Mouse (Mus musculus): ENCODE measurements around the gene Rab3il1. TPM values are rescaled to one million over a fixed set of nuclear protein-coding genes. Genes with fewer than 3 reads are reported as not detected.
A peak's percentile ranks its signal among the peaks of the same experiment; 100 is the strongest.

Gene Rab3il1
- total and polyA plus RNA-seq, 2 experiments from 2014 or later: 17.9 to 27.4 TPM

DNA sequence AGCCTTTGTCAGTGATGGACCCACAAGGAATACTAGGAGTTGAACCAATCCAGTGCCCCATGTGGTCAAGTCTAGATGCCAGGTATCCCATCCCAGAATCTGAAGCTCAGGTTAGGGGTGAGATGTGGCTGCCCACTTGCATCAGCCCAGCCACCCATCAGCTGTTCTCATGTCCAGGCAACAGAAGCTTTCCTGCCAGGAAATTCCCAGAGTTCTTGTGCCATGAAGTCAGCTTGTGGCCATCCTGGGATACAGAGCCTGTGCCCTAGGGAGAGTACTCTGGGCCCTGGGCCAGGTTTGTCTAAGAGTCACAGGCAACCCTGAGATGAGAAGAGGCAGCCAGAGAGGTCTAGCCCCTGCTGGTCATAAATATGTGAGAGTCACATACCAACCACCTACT lies 42.2 kb downstream of the Rab3il1 start:
- peaks cover 57% of the 10 kb centered on the region for H3K4me1 ChIP-seq (ENCODE audit: control insufficient read depth, insufficient read depth)
- DNase-seq (ENCODE audit: low spot score) (peak; percentile 84), ATAC-seq (ENCODE audit: insufficient read depth, low read depth) (peak; percentile 64)
- H3K4me2 ChIP-seq (ENCODE audit: low read depth, low read length): peak overlapping the region; percentile 93
- H3K9ac ChIP-seq (replicated peaks; ENCODE audit: low read depth, low read length): no peak overlapping the region
- TF ChIP-seq EP300 (IDR thresholded peaks at IDR 0.05; ENCODE audit: low read depth) (peak; percentile 51; the same call in 1 of the 2 replicates), CTCF (IDR thresholded peaks at IDR 0.05; ENCODE audit: low read depth) (peak; percentile 20; the same call in 1 of the 2 replicates)
- peak overlapping the region; percentile 94 for H3K27ac ChIP-seq (ENCODE audit: low read depth)
- H3K36me3 ChIP-seq (replicated peaks; ENCODE audit: control insufficient read depth, insufficient read depth, low read length): no peaks in the 10 kb centered on the region
- peak overlapping the region; percentile 14; the same call in 1 of the 2 replicates for H3K4me3 ChIP-seq (ENCODE audit: low read depth, low read length)
- no peaks in the 10 kb centered on the region for H3K9me3 ChIP-seq (replicated peaks; ENCODE audit: control insufficient read depth, low read length)
- no peaks in the 10 kb centered on the region for H3K27me3 ChIP-seq (ENCODE audit: control insufficient read depth, insufficient read depth, low read length)

GRCm38 (mm10) chr19:10045707-10046106 lies 44.2 kb downstream of the Rab3il1 start:
- Histone ChIP-seq H3K4me3 (ENCODE audit: low read depth, low read length) (no peak overlapping the region), H3K36me3 (replicated peaks; ENCODE audit: control insufficient read depth, insufficient read depth, low read length) (no peaks in the 10 kb centered on the region), H3K27ac (ENCODE audit: low read depth) (peak overlapping the region; percentile 67; the same call in 1 of the 2 replicates), H3K4me1 (ENCODE audit: control insufficient read depth, insufficient read depth) (peaks cover 53% of the 10 kb centered on the region), H3K9ac (replicated peaks; ENCODE audit: low read depth, low read length) (no peak overlapping the region), H3K9me3 (replicated peaks; ENCODE audit: control insufficient read depth, low read length) (no peaks in the 10 kb centered on the region), H3K4me2 (ENCODE audit: low read depth, low read length) (no peak overlapping the region), H3K27me3 (ENCODE audit: control insufficient read depth, insufficient read depth, low read length) (no peaks in the 10 kb centered on the region)
- no peak for ATAC-seq (ENCODE audit: insufficient read depth, low read depth)
- TF ChIP-seq EP300 (IDR thresholded peaks at IDR 0.05; ENCODE audit: low read depth): no peak
- TF ChIP-seq CTCF (IDR thresholded peaks at IDR 0.05; ENCODE audit: low read depth): no peak
- 41% methylated on average over 2 of the region's 2 CpGs for WGBS
- no peak for DNase-seq (ENCODE audit: low spot score)

DNA sequence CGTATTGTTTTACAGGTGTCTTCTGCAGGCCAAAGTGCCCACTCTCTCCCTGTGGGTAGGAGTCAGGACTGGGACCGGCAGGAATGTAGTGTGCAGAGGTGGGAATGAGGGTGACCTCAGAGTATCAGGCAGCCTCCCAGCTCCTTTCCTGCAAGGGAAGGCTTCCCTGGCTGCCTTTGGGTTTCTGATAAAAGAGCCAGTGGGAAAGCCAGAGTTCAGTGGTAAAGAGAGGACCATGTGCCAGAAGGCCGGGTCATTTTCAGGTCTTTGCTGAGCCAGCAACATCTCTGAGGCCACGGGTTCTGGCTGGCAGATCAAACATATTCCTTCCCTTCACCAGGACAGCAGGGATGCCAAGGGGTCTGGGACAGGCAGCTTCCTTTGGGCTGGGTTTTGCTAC lies 44.9 kb downstream of the Rab3il1 start:
- H3K4me2 ChIP-seq (ENCODE audit: low read depth, low read length): peak overlapping the region; percentile 17; the same call in 1 of the 2 replicates
- H3K9ac ChIP-seq (replicated peaks; ENCODE audit: low read depth, low read length): no peak overlapping the region
- H3K27me3 ChIP-seq (ENCODE audit: control insufficient read depth, insufficient read depth, low read length): no peaks in the 10 kb centered on the region
- H3K9me3 ChIP-seq (replicated peaks; ENCODE audit: control insufficient read depth, low read length): no peaks in the 10 kb centered on the region
- peak overlapping the region; percentile 67 for H3K27ac ChIP-seq (ENCODE audit: low read depth)
- no peak overlapping the region for H3K4me3 ChIP-seq (ENCODE audit: low read depth, low read length)
- TF ChIP-seq EP300 (IDR thresholded peaks at IDR 0.05; ENCODE audit: low read depth): no peak
- TF ChIP-seq CTCF (IDR thresholded peaks at IDR 0.05; ENCODE audit: low read depth): no peak
- no peaks in the 10 kb centered on the region for H3K36me3 ChIP-seq (replicated peaks; ENCODE audit: control insufficient read depth, insufficient read depth, low read length)
- DNase-seq (ENCODE audit: low spot score) (peak; percentile 65), ATAC-seq (ENCODE audit: insufficient read depth, low read depth) (no peak)
- WGBS: 17% methylated on average over 4 of the region's 4 CpGs
- H3K4me1 ChIP-seq (ENCODE audit: control insufficient read depth, insufficient read depth): peaks cover 55% of the 10 kb centered on the region

GRCm38 (mm10) chr19:10046983-10047382 lies 45.5 kb downstream of the Rab3il1 start:
- DNase-seq (ENCODE audit: low spot score): no peak
- H3K9me3 ChIP-seq (replicated peaks; ENCODE audit: control insufficient read depth, low read length): no peaks in the 10 kb centered on the region
- no peak overlapping the region for H3K9ac ChIP-seq (replicated peaks; ENCODE audit: low read depth, low read length)
- H3K4me3 ChIP-seq (ENCODE audit: low read depth, low read length): no peak overlapping the region
- WGBS: 16% methylated on average over 3 of the region's 3 CpGs
- peaks cover 53% of the 10 kb centered on the region for H3K4me1 ChIP-seq (ENCODE audit: control insufficient read depth, insufficient read depth)
- peak overlapping the region; percentile 17; the same call in 1 of the 2 replicates for H3K4me2 ChIP-seq (ENCODE audit: low read depth, low read length)
- H3K36me3 ChIP-seq (replicated peaks; ENCODE audit: control insufficient read depth, insufficient read depth, low read length): 0 out of 2 replicates have a peak, but pooled peaks cover 3% of the 10 kb centered on the region
- TF ChIP-seq EP300 (IDR thresholded peaks at IDR 0.05; ENCODE audit: low read depth) (no peak), CTCF (IDR thresholded peaks at IDR 0.05; ENCODE audit: low read depth) (no peak)
- H3K27ac ChIP-seq (ENCODE audit: low read depth): peak overlapping the region; percentile 67
- no peak for ATAC-seq (ENCODE audit: insufficient read depth, low read depth)
- H3K27me3 ChIP-seq (ENCODE audit: control insufficient read depth, insufficient read depth, low read length): no peaks in the 10 kb centered on the region

DNA sequence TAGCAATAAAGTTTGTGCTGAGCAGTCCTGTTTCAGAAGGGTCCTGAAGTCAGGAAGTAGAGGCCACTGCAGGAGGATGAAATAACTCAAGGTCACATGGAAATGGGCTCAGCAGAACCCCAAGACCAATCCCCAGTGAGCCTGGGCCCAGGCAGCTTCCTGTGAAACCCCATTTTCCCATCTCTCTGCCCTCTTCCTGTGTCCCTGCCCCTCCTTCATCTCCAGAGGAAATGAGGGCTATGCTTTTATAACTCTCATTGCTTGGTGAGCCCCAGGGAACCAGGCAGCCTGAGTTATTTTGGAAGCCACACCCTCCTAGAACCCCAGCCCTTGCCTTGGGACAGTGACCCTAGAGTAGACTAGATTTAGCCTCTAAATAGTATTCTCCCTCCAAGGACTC lies 48.1 kb downstream of the Rab3il1 start:
- no peak for ATAC-seq (ENCODE audit: insufficient read depth, low read depth)
- no peaks in the 10 kb centered on the region for H3K9me3 ChIP-seq (replicated peaks; ENCODE audit: control insufficient read depth, low read length)
- 0 out of 2 replicates have a peak overlapping the region, but pooled peaks have one; percentile 7 for H3K27ac ChIP-seq (ENCODE audit: low read depth)
- no peak overlapping the region for H3K4me2 ChIP-seq (ENCODE audit: low read depth, low read length)
- H3K4me1 ChIP-seq (ENCODE audit: control insufficient read depth, insufficient read depth): peaks cover 36% of the 10 kb centered on the region
- no peak for TF ChIP-seq EP300 (IDR thresholded peaks at IDR 0.05; ENCODE audit: low read depth)
- no peaks in the 10 kb centered on the region for H3K27me3 ChIP-seq (ENCODE audit: control insufficient read depth, insufficient read depth, low read length)
- no peak overlapping the region for H3K4me3 ChIP-seq (ENCODE audit: low read depth, low read length)
- H3K9ac ChIP-seq (replicated peaks; ENCODE audit: low read depth, low read length): no peak overlapping the region
- peaks cover 28% of the 10 kb centered on the region for H3K36me3 ChIP-seq (replicated peaks; ENCODE audit: control insufficient read depth, insufficient read depth, low read length)
- no peak for DNase-seq (ENCODE audit: low spot score)

DNA sequence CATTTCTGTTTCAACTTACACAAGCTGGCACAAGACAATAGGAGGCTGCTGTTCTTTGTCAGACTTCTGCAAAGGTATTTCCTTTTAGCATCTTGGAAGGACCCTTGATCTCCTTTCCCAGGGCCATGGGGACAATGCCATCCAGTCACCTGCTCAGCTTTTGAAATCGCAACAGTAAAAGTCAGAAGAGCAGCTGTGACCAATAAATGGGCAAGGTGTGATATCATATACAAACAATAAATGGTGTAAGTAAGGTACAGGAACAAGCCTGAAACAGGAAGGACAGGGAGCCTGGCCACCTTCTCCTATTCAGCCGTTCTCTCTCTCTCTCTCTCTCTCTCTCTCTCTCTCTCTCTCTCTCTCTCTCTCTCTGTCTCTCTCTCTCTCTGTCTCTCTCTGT lies 49.0 kb downstream of the Rab3il1 start:
- no peak overlapping the region for H3K9ac ChIP-seq (replicated peaks; ENCODE audit: low read depth, low read length)
- no peaks in the 10 kb centered on the region for H3K27me3 ChIP-seq (ENCODE audit: control insufficient read depth, insufficient read depth, low read length)
- H3K36me3 ChIP-seq (replicated peaks; ENCODE audit: control insufficient read depth, insufficient read depth, low read length): peaks cover 37% of the 10 kb centered on the region
- H3K4me2 ChIP-seq (ENCODE audit: low read depth, low read length): no peak overlapping the region
- no peak for TF ChIP-seq EP300 (IDR thresholded peaks at IDR 0.05; ENCODE audit: low read depth)
- H3K27ac ChIP-seq (ENCODE audit: low read depth): no peak overlapping the region
- no peaks in the 10 kb centered on the region for H3K9me3 ChIP-seq (replicated peaks; ENCODE audit: control insufficient read depth, low read length)
- ATAC-seq (ENCODE audit: insufficient read depth, low read depth) (no peak), DNase-seq (ENCODE audit: low spot score) (no peak)
- peaks cover 36% of the 10 kb centered on the region for H3K4me1 ChIP-seq (ENCODE audit: control insufficient read depth, insufficient read depth)
- 70% methylated on average over 2 of the region's 2 CpGs for WGBS
- no peak overlapping the region for H3K4me3 ChIP-seq (ENCODE audit: low read depth, low read length)

Data from heart, postnatal 0 days (tissue).